Mouse (Mus musculus) urinary bladder, postnatal 10 days (tissue): ENCODE data around the gene Gls2.
"Not testable (repeated sequence)": the region's sequence is repeated elsewhere in the genome, so short reads cannot be mapped to it uniquely, and the experiment has no call there.

Experiments used
- DNase-seq: peaks from one replicate; pipeline ENCODE4 v3.0.0; 2022; ENCODE audit warnings: low spot score

The Gls2 gene

DNA sequence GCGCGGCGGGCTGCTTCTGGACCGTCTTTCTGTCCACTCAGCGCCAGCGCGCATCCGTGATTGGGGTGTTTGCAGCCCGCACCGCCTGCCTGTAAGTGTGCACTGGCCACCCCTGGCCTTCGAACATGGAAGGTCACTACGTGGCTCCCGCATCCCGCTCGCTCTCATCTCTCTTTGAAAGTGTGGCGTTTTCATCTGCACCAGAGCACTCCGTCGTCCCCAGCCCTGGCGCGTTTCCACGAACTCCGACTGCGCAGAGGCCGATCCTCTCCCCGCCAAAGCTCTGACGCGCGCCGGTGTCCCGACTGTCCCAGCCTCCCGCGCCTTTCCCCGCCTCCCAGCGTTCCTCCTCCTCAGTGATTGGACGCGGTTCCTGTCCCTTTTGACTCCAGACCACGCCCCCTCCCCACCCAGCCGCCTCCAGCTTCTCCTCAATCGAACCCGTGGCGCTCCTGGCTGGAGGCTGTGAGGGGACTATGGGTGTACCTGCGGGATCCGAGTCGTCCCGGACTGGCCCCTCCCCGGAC, at the start of gene Gls2:
Gene Gls2, plus strand, starts transcription at position 434 of the 527 bp plus-strand sequence.
- peak; percentile 90 for DNase-seq

DNA sequence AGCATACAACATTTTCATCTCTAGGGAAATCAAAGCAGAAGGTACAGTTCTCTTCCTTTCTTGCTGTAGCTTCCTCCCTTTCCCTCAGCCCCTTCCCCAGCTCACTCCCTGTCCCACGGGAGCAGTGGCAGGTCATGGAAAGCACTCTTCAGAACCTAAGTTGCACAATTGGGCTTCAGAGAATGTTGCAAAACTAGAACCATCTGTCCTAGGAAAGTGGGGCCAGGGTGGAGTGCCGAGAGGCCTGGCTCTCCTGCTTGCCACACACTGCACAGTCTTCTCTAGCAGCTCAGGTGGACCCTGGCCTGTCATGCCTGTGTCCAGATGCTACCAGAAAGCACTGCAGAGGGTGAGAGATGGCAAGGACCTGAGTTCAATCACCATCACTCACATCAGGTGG, 49.3 kb upstream of the Gls2 start:
- no peak for DNase-seq

DNA sequence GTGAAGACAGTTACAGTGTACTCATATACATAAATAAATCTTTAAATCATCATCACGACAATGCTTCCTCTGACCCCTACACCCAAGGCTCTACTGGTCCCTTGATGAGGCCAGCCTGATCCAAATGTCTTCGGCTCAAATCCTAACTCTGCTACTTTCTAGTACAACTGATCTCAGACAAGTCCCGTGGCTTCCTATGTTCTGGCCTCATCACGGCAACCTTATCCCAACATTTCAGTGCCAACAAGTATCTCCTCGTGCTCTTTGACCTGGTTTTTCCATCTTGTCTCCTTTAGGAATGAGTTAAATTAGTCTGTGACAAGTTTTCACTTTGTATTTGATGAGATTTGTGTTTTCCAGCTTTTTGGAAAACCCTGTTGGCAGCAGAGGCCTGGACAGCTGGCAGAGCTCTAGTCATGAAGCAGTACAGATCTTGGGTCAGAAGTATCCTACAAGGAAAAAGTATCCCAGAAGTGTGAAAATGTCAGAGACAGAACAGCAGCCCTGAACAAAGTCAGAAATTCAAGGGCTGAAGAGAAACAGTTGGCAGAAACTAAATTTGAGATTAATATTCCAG, 45.4 kb upstream of the Gls2 start:
- DNase-seq, result no peak

DNA sequence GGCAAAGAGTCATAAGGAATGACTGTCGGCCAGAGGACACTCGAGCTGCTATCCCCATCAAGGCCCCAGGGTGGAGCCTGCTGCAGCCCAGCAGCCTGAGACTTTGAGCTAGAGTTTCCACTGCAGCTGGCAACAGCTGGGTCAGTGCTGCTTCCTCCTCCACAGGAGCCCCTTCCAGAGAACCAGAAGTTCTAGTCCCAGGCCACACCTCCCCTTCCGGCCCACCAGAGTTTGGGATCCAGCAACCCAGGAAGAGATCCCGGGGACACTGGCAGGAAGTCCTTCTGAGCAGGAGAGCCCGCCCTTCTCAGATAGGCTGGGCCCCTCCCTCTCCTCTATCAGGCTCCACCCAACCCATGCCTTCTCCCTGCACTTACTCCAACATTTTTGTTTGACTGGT, 44.7 kb upstream of the Gls2 start:
- DNase-seq, result peak; percentile 23

DNA sequence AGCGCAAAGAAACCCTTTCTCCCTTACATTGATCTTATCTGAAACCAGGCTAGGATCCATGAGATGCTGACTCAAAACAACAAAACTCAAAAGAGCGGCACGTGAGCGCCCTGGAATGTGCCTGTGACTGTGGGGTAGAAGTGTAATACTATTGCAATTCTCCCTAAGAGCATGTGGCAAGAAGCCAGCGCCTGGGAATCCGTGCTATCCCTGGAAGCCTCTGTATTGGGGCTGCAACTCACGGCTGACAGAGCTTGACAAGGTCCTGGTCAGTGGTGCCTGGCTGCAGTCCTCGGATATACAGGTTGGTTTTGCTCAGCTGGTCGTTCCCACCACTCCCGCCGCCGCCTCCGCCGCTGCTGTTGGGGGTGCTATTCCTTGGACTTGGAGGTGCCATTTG, 43.3 kb upstream of the Gls2 start:
- DNase-seq, result peak; percentile 26

DNA sequence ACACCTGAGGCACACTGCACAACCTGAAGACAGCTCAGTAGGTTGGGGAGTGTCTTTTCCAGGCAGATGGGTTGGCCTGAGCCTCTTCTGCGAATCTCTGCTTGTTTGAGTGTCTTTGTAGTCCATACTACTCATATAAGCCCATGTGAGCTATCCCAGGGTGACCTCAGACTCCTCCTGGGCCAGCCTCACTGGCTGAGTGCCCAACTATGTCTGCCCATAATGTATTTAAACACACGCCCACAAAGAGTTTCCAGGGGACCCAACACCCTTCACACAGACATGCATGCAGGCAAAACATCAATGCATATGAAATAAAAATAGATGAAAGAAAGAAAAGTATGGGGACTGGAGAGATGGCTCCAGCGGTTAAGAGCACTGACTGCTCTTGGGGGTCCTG, 40.3 kb upstream of the Gls2 start:
- DNase-seq, result no peak

DNA sequence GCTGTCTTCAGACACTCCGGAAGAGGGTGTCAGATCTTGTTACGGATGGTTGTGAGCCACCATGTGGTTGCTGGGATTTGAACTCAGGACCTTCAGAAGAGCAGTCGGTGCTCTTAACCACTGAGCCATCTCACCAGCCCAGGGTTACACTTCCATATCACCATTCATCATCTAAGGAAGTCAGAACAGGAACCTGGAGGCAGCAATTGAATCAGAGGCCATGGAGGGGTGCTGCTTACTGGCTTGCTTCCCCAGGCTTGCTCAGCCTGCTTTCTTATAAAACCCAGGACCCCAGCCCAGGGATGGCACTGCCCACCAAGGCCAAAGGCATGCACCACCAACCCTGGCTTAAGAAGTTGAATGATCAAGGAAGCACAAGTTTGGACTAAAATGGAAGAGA, 28.5 kb upstream of the Gls2 start:
- not testable (repeated sequence) for DNase-seq

DNA sequence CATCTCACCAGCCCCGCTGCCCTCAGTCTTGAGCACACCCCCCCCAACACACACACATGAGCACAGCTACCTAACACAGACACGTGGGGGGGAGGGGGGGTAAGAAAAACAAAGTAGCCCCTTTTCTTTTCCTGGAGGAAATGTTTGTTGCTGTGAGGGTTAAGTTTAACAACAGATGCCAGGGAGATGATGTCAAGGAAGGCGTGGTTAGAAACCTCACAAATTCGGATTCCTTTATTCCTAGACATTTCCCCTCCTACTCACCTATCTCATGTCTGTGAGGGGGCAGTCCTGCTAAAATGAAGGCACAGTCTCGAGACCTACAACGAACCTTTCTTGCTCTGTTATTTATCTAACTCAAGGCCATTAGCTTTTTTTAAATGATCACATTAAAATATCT, 27.2 kb upstream of the Gls2 start:
- DNase-seq, result no peak

DNA sequence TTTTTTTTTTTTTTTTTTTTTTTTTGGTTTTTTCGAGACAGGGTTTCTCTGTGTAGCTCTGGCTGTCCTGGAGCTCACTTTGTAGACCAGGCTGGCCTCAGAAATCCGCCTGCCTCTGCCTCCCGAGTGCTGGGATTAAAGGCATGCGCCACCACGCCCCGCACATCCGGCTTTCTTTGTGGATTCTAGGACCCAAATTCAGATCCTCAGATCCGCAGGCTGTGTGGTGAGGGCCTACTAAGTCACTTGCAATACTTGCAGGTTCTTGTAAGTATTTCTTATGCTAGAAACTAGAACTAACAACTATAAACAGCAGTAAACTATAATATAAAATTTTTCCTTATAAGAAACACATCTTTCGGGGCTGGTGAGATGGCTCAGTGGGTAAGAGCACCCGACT, 22.9 kb upstream of the Gls2 start:
- DNase-seq, result not testable (repeated sequence)

DNA sequence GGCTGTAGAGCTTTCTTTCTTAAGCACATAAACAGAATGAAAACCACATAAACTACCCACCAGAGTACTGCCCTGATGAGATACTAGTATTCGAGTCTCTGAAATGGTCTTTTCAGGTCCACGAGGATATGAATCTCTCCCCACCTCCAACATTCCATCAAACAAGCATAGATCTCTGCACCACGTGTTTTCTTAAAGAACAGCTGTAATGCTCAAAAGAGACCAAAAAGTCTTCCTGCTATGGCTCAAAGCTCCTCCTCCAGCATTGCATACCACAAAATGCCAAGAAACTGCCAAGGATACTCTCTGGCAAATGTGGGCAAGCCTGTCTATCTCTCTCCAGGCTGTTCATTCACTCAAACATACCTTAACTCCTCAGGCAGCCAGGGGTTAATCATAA, 19.0 kb upstream of the Gls2 start:
- DNase-seq, result no peak

DNA sequence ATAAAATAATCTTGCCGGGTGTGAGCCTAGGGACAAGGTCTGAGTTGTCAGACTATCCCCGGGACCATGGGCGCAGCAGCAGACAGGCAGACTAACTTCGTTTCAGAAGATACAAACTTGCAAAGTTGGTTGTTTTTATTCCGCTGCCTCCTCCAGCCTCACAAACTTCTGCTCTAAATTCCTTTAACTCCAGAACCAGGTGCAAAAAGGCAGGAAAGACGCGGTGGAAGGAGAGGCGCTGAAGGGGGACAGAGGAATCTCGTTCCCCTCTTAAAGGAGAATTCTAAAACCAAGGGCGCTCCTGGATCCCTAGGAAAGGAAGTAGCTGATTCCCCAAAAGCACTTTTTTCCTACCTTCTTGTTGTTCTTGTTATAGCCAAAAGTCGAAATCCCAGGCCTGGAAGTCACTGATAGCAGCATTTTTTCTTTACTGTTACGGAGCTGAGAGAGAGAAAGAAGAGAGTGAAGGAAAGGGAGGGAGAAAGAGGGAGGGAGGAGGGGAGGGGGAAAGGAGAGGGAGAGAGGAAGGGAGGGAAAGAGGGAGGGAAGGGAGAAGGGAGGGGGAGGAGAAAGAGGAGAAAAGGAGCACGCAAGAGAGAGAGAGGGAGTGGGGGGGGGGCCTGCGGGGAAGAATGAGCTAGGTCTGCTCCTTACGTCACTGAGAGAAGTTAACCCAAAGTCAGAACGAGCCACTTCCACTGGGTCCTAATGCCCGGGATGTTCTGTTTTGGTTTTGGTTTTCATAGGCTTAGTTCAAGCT, 18.1 kb upstream of the Gls2 start:
- DNase-seq, result no peak

DNA sequence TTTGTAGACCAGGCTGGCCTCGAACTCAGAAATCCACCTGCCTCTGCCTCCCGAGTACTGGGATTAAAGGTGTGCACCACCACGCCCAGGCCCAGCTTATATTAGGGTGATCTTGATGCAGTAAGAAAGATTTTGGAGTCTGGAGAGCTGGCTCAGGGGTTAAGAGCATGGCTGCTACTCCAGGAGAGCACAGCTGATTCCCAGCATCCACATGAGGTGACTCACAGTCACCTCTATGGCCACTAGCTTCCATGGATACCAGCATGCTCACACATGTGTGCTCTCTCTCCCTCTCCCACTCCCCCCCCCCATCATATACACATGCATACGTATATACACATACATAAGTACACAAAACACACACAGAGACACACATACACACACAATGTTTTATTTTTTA, 16.9 kb upstream of the Gls2 start:
- no peak for DNase-seq

DNA sequence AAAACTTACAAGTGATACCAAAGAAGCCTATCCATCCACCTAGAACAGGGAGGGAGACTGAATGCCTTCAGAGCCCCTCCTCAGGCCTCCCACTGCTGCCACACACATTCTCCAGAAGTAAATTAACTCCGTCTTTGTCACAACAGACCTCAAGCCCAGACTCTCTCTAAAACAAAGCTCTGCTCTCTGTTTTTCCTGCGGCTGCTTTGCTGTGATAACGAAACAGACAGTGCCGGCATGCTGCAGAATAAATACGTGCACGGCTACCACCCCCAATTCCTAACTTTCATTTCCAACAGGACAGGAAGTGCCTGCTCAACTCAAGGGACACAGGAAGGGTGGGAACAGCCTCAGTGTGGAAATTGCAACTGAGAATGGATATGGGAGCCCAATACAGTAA, 14.3 kb upstream of the Gls2 start, which contains the start of gene Rbms2:
Gene Rbms2, minus strand, starts transcription at position 309 of the 400 bp plus-strand sequence.
- DNase-seq, result no peak

DNA sequence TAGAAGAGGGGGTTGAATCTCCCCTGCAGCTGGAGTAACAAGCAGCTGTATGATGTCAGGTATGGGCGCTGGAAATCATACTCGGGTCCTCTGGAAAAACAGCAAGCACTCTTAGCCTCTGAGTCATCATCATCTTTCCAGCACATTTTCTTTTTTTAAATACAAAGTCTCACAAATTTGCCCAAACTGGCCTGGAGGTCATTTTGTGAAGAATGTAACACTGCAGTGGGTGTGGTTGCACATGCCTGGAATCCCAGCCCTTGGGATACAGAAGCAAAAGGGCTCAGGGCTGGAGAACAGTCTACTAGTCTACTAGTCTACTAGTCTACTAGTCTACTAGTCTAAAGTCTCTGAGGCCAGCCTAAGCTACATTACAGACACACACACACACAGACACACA, 10.0 kb upstream of the Gls2 start:
- no peak for DNase-seq

DNA sequence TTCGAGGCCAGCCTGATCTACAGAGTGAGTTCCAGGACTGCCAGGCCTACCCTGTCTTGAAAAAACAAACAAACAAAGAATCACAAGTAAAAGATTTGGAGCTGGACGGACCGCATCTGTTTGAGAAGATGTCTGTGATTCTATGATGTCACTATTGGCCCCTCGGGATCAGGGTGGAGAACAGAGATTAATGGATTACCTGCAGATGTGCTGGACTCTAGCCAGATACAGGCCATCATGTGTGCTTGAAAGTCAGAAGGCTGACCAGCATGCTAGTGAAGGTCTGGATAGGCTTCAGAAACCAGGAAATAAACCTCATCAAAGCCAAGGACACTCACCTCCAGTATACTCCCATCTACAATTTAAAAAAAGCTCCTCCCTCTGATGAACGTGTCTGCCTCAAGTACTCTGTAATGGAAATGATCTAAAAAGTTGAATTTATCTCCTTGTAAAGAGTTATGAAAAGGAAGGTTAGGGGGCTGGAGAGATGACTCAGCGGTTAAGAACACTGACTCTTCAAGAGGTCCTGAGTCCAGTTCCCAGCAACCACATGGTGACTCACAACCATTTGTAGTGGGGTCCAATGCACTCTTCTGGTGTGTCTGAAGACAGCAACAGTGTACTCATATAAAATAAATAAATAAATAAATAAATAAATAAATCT, 8.8 kb upstream of the Gls2 start:
- DNase-seq, result no peak

DNA sequence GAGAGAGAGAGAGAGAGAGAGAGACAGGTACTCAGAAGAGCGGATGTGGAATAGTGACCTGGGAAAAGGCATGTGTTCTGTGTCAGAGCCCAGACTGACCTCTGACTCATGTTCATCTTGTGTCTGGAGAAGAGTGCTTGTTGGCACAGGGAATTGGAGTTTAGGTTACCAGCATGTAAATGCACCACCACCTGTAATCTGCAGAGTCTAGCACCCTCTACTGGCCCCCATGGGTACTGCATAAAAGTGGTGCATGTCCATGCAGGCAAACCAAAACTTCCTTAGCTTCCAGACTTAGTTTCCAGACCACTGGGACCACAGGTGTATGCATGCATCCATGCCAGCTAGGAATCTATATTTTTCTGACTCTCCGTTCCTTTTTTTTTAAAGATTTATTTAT, 8.3 kb upstream of the Gls2 start:
- DNase-seq, result peak; percentile 29

DNA sequence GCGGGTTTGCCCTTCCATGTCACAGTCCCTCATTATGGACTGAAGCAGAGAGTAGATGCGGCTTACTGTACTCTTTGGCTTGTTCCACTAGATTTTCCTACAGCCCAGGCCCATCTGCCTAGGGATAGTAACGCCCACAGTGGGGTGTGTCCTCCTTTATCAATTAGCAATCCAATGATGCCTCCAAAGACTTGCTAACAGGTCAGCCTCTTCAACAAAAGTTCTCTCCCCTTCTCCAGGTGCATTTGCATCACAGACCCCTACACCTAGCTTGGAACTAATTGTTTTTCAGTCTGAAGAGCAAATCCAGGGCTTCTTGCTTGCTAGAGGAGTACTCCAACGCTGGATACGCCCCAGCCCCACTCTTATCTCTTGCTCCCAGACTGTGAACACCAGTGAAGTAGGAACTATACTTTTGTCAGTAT, 7.1 kb upstream of the Gls2 start:
- DNase-seq, result no peak

DNA sequence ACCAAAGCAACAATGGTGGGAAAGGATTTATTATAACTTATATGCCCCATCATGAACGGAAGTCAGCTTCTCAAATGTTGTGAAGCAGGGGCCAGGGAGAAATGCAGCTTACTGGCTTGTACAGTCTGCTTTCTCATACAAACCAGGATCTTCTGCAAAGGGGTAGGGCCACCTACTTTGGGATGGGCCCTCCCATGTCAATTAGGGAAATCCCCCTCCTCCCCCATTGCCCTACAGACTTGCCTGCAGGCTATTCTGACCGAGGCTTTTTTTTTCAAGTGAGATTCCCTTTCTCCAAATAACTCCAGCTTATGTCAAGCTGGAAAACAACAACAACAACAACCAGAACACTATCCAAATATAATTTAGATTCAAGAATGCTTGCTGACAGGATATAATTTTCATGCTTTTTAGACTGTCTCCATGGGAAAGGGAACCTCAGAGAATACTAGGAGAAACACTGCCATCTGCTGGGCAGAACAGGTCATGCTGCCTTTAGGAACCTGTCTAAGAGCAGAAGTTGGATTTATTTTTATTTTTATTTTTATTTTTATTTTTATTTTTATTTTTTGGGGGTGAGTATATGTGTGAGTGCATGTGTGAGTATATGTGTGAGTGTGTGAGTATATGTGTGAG, 5.9 kb upstream of the Gls2 start:
- no peak for DNase-seq

DNA sequence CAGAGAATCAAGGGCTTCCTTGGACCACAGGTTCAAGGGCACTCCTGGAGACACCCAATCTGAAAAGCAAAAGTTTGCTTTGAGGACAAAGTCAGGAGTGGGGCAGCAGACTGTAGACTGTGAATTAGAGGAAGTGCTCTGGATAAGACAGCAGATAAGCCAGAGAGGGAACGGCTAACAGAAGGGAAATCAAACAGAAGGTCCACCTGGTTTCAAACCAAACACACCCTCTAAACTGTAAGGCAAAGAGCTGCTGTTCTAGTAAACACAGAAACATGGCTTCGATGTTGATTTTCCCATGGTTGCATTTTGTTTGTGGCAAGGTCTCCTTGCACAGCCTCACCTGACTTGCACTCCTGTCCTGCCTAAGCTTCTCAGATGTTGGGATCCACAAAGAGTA, 2.8 kb upstream of the Gls2 start:
- DNase-seq, result no peak

DNA sequence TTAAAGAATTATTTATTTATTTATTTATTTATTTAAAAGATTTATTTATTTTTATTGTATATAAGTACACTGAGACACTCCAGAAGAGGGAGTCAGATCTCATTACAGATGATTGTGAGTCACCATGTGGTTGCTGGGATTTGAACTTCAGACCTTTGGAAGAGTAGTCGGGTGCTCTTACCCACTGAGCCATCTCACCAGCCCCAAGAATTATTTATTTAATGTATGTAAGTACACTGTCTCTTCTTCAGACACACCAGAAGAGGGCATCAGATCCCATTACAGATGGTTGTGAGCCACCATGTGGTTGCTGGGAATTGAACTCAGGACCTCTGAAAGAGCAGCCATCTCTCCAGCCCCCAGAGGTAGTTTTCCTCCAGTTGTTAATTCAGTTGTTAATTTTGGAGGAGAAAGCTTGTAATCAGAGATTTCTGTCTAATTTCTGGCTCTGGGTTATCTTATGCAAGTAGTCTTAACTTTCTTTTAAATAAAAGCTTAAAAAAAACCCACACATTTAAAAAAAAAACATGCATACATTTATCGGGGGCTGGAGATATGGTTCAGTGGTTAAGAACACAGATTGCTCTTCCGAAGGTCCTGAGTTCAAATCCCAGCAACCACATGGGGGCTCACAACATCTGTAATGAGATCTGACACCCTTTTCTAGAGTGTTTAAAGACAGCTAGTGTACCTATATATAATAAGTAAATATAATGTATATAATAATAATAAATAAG, 2.1 kb upstream of the Gls2 start:
- not testable (repeated sequence) for DNase-seq

DNA sequence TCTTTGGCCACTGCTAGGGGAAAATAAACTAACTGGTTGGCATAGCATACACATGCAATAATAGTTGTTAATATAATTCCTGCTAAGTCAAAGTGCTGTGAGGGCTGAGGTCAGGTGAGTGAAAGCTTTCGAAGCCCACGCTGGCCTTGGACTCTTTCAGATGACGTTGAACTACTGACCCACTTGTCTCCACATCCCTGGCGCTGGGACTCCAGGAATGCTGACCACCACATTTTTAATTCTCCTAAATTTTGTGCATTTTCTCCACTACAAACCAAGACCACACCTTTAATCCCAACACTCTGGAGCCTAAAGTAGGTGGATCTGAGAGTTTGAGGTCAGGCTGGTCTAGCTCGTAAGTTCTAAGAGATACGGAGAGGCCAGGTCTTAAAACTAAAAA, 1.1 kb upstream of the Gls2 start:
- no peak for DNase-seq
